Mouse (Mus musculus): ENCODE data around the gene Nedd9.

Nedd9 gene

GRCm38 (mm10) chr13:41491522-41491921 is 4.4 kb upstream of the Nedd9 start:
- no peak for DNase-seq

- no peak for DNase-seq
Observed at GRCm38 (mm10) chr13:41490282-41490681, 3.1 kb upstream of the Nedd9 start.

- no peak for DNase-seq
Observed at GRCm38 (mm10) chr13:41489705-41490275, 2.6 kb upstream of the Nedd9 start.

- DNase-seq = no peak
Observed at GRCm38 (mm10) chr13:41487409-41487743, 214 bp upstream of the Nedd9 start.

- no peak for DNase-seq
Observed at GRCm38 (mm10) chr13:41483966-41484365, 3.2 kb downstream of the Nedd9 start.

- DNase-seq = no peak
Observed at GRCm38 (mm10) chr13:41482408-41483011, 4.7 kb downstream of the Nedd9 start.

- DNase-seq = no peak
Observed at GRCm38 (mm10) chr13:41479737-41480435, 7.3 kb downstream of the Nedd9 start.

GRCm38 (mm10) chr13:41476216-41476615 is 10.9 kb downstream of the Nedd9 start:
- DNase-seq = no peak

GRCm38 (mm10) chr13:41474365-41474764 is 12.8 kb downstream of the Nedd9 start:
- DNase-seq = no peak

- no peak for DNase-seq
Observed at GRCm38 (mm10) chr13:41473504-41473903, 13.7 kb downstream of the Nedd9 start.

- no peak for DNase-seq
Observed at GRCm38 (mm10) chr13:41472878-41473424, 14.2 kb downstream of the Nedd9 start.

- no peak for DNase-seq
Observed at GRCm38 (mm10) chr13:41468277-41468676, 18.9 kb downstream of the Nedd9 start.

GRCm38 (mm10) chr13:41467036-41467435 is 20.1 kb downstream of the Nedd9 start:
- no peak for DNase-seq

- DNase-seq = no peak
Observed at GRCm38 (mm10) chr13:41466616-41467015, 20.5 kb downstream of the Nedd9 start.

- DNase-seq = no peak
Observed at GRCm38 (mm10) chr13:41466191-41466590, 21.0 kb downstream of the Nedd9 start.

GRCm38 (mm10) chr13:41461418-41461817 is 25.7 kb downstream of the Nedd9 start:
- no peak for DNase-seq

- no peak for DNase-seq
Observed at GRCm38 (mm10) chr13:41459683-41460286, 27.4 kb downstream of the Nedd9 start.

- no peak for DNase-seq
Observed at GRCm38 (mm10) chr13:41458709-41459108, 28.5 kb downstream of the Nedd9 start.

GRCm38 (mm10) chr13:41457798-41458390 is 29.3 kb downstream of the Nedd9 start:
- no peak for DNase-seq

- DNase-seq = no peak
Observed at GRCm38 (mm10) chr13:41457030-41457797, 29.9 kb downstream of the Nedd9 start.

- no peak for DNase-seq
Observed at GRCm38 (mm10) chr13:41456292-41457029, 30.7 kb downstream of the Nedd9 start.
